Mouse (Mus musculus) E14TG2a.4 (cell line): Measurements from ENCODE around the gene Arhgap22.

Source experiments
- CTCF ChIP-seq: conservative IDR thresholded peaks from 2 replicates; pipeline ENCODE4 v1.5.1; 2014; ENCODE audit warnings: low read length
- NANOG ChIP-seq: IDR thresholded peaks from 2 replicates; pipeline ENCODE4 v1.6.1; 2014; ENCODE audit warnings: borderline replicate concordance, low read length, mixed read lengths
- POU5F1 ChIP-seq: IDR thresholded peaks from 2 replicates; pipeline ENCODE4 v1.6.1; 2014; ENCODE audit warnings: low read length, borderline replicate concordance

GRCm38 (mm10) chr14:33212271-33212957 lies 1.4 kb upstream of the Arhgap22 start:
- no peak for TF ChIP-seq CTCF
- TF ChIP-seq NANOG = no peak
- TF ChIP-seq POU5F1 = no peak
